Mouse (Mus musculus): Measurements from ENCODE around the gene Kdm1b. TPM values are rescaled to one million over a fixed set of nuclear protein-coding genes. Genes with fewer than 3 reads are reported as not detected.

Gene Kdm1b
- polyA plus RNA-seq, 1 experiment from 2014 or later: 19.1 TPM

DNA sequence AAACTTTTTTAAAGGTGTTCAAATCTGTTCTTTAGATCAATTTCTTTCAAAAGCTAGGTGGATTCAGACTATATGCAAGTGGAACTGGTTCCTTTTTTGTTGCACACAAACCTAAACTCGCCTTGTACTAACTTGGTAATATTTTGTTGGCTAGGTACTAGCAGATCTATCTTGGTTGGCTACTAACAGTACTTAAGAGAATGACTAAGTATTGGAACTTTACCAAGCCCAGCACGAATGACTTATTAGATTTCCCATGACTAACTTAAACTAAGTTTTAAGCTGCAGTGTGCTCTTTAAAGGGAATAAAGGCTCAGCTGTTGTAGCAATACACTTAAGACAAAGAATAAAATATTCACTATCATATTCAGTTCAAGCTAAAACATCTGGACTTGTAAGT lies 46.0 kb downstream of the Kdm1b start:
- 92% methylated on average over 2 of the region's 2 CpGs for WGBS
- H3K9ac ChIP-seq (ENCODE audit: low read length): no peak overlapping the region
- H3K27me3 ChIP-seq (ENCODE audit: control insufficient read depth, insufficient read depth, low read length): no peaks in the 10 kb centered on the region
- peaks cover 4% of the 10 kb centered on the region; the same call in 1 of the 2 replicates for H3K36me3 ChIP-seq (ENCODE audit: control insufficient read depth, insufficient read depth, low read length)
- no peak overlapping the region for H3K4me3 ChIP-seq (ENCODE audit: low read depth, low read length)
- H3K9me3 ChIP-seq (ENCODE audit: control insufficient read depth, low read length): no peaks in the 10 kb centered on the region
- no peaks in the 10 kb centered on the region for H3K4me1 ChIP-seq (ENCODE audit: control insufficient read depth, insufficient read depth, low read length)
- H3K27ac ChIP-seq (ENCODE audit: low read depth, low read length): no peak overlapping the region
- H3K4me2 ChIP-seq (ENCODE audit: low read depth): no peak overlapping the region
- DNase-seq (ENCODE audit: low spot score): no peak
- ATAC-seq (ENCODE audit: insufficient read depth, low FRiP score, low TSS enrichment): no peak

DNA sequence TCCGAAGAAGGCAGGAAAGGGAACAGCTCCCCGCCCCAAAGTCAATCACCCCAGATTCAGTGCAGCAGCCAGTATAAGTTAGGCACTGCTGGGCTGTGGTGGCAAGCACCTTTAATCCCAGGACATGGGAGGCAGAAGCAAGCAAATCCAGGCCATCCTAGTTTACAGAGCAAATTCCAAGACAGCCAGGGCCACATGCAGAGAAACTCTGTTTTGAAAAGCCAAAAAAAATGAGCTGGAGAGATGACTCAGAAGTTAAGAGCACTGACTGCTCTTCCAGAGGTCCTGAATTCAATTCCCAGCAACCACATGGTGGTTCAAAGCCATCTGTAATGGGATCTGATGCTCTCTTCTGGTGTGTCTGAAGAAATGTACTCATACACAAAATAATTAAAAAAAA lies 50.5 kb downstream of the Kdm1b start:
- no peak overlapping the region for H3K27ac ChIP-seq (ENCODE audit: low read depth, low read length)
- no peak overlapping the region for H3K4me2 ChIP-seq (ENCODE audit: low read depth)
- H3K36me3 ChIP-seq (ENCODE audit: control insufficient read depth, insufficient read depth, low read length): peaks cover 12% of the 10 kb centered on the region
- H3K4me3 ChIP-seq (ENCODE audit: low read depth, low read length): no peak overlapping the region
- no peaks in the 10 kb centered on the region for H3K4me1 ChIP-seq (ENCODE audit: control insufficient read depth, insufficient read depth, low read length)
- no peaks in the 10 kb centered on the region for H3K27me3 ChIP-seq (ENCODE audit: control insufficient read depth, insufficient read depth, low read length)
- no peak for ATAC-seq (ENCODE audit: insufficient read depth, low FRiP score, low TSS enrichment)
- no peak for DNase-seq (ENCODE audit: low spot score)
- 95% methylated on average over 2 of the region's 2 CpGs for WGBS
- no peak overlapping the region for H3K9ac ChIP-seq (ENCODE audit: low read length)
- H3K9me3 ChIP-seq (ENCODE audit: control insufficient read depth, low read length): no peaks in the 10 kb centered on the region

DNA sequence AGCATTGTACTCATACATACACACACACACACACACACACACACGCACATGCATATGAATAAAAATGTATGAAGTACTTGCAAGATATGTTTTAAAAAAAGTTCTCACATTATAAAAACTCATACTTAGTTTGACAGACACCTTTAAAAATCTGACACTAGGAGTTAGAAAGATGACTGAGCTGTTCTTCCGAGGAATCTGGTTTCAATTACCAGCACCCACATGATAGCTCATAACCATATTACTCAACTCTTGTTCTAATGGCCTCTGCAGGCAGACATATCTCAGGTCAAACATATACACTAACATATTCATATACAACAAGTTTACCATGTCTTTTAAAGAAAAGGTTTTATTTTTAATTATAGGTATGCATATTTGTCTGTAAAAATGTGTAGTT lies 53.3 kb downstream of the Kdm1b start:
- DNase-seq (ENCODE audit: low spot score) (no peak), ATAC-seq (ENCODE audit: insufficient read depth, low FRiP score, low TSS enrichment) (no peak)
- H3K4me2 ChIP-seq (ENCODE audit: low read depth): no peak overlapping the region
- WGBS: 87% methylated on average over 2 of the region's 2 CpGs
- no peaks in the 10 kb centered on the region for H3K27me3 ChIP-seq (ENCODE audit: control insufficient read depth, insufficient read depth, low read length)
- no peak overlapping the region for H3K27ac ChIP-seq (ENCODE audit: low read depth, low read length)
- H3K36me3 ChIP-seq (ENCODE audit: control insufficient read depth, insufficient read depth, low read length): peaks cover 13% of the 10 kb centered on the region
- no peak overlapping the region for H3K4me3 ChIP-seq (ENCODE audit: low read depth, low read length)
- H3K9me3 ChIP-seq (ENCODE audit: control insufficient read depth, low read length): no peaks in the 10 kb centered on the region
- no peak overlapping the region for H3K9ac ChIP-seq (ENCODE audit: low read length)
- no peaks in the 10 kb centered on the region for H3K4me1 ChIP-seq (ENCODE audit: control insufficient read depth, insufficient read depth, low read length)

DNA sequence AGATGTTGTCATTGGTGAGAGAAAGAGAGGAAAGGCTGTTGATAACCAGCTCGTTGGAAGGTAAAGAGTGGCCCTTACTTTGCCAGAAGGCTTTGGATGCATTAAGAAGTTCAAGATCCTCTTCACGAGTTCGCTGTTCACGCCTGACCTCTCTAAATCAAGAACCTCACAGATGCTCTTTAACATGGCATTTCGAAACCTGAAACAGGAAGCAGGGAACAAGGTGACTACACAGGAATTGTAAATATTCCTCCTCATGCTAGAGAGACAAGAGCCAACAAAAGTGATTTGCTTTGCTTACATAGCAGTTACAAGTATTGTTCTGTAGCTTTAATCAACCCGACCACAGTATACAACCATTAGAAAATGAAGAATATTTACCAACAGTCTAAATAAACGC lies 56.0 kb downstream of the Kdm1b start:
- H3K4me1 ChIP-seq (ENCODE audit: control insufficient read depth, insufficient read depth, low read length): peaks cover 7% of the 10 kb centered on the region
- DNase-seq (ENCODE audit: low spot score) (no peak), ATAC-seq (ENCODE audit: insufficient read depth, low FRiP score, low TSS enrichment) (no peak)
- WGBS: 89% methylated on average over 7 of the region's 7 CpGs
- no peaks in the 10 kb centered on the region for H3K9me3 ChIP-seq (ENCODE audit: control insufficient read depth, low read length)
- H3K4me3 ChIP-seq (ENCODE audit: low read depth, low read length): no peak overlapping the region
- H3K9ac ChIP-seq (ENCODE audit: low read length): no peak overlapping the region
- peaks cover 11% of the 10 kb centered on the region for H3K36me3 ChIP-seq (ENCODE audit: control insufficient read depth, insufficient read depth, low read length)
- H3K27me3 ChIP-seq (ENCODE audit: control insufficient read depth, insufficient read depth, low read length): no peaks in the 10 kb centered on the region
- no peak overlapping the region for H3K27ac ChIP-seq (ENCODE audit: low read depth, low read length)
- H3K4me2 ChIP-seq (ENCODE audit: low read depth): no peak overlapping the region

DNA sequence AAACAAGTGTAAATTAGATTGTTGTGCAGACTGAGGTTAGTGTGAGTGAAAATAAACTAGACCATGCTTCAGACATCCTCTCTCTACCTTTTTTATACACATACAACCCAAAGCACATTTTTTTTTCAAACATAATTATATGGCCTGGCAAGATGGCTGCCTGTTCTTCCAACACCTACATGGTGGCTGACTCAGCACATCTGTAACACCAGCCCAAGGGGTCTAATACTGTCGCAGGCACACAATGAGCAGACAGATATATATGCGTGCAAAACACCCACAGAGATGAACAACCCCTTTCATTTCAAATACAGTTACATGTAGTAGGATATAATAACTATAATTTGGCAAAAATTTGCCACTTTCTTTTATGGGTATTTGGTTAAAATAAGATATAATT lies 57.3 kb downstream of the Kdm1b start:
- Histone ChIP-seq H3K4me1 (ENCODE audit: control insufficient read depth, insufficient read depth, low read length) (peaks cover 7% of the 10 kb centered on the region), H3K4me3 (ENCODE audit: low read depth, low read length) (no peak overlapping the region), H3K4me2 (ENCODE audit: low read depth) (no peak overlapping the region), H3K9me3 (ENCODE audit: control insufficient read depth, low read length) (no peaks in the 10 kb centered on the region), H3K9ac (ENCODE audit: low read length) (no peak overlapping the region), H3K36me3 (ENCODE audit: control insufficient read depth, insufficient read depth, low read length) (peaks cover 8% of the 10 kb centered on the region), H3K27me3 (ENCODE audit: control insufficient read depth, insufficient read depth, low read length) (no peaks in the 10 kb centered on the region), H3K27ac (ENCODE audit: low read depth, low read length) (no peak overlapping the region)
- ATAC-seq (ENCODE audit: insufficient read depth, low FRiP score, low TSS enrichment) (no peak), DNase-seq (ENCODE audit: low spot score) (no peak)
- WGBS: 93% methylated on average over 2 of the region's 2 CpGs

DNA sequence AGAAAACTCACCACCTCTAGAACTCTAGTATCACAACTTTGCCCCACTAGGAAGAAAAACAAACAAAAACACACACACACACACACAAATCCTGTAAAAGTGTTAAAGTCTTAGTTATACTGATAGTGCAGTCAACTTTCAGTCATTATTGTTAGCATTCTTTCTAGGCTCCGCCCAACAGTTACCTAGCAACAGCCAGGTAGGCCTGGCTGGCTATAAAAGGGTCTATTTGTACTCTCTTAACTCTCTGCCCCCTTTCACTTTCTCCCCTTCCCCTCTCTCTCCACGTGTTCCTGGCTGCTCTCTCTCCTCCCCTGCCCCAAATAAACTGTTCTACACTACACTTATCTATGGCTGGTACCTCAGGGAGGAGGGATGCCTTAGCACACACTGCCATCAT lies 60.8 kb downstream of the Kdm1b start:
- Histone ChIP-seq H3K4me2 (ENCODE audit: low read depth) (peak overlapping the region; percentile 72), H3K9ac (ENCODE audit: low read length) (peak overlapping the region; percentile 56), H3K27me3 (ENCODE audit: control insufficient read depth, insufficient read depth, low read length) (no peaks in the 10 kb centered on the region), H3K27ac (ENCODE audit: low read depth, low read length) (no peak overlapping the region), H3K36me3 (ENCODE audit: control insufficient read depth, insufficient read depth, low read length) (peaks cover 2% of the 10 kb centered on the region), H3K4me1 (ENCODE audit: control insufficient read depth, insufficient read depth, low read length) (peaks cover 7% of the 10 kb centered on the region), H3K9me3 (ENCODE audit: control insufficient read depth, low read length) (no peaks in the 10 kb centered on the region), H3K4me3 (ENCODE audit: low read depth, low read length) (peak overlapping the region; percentile 98)
- DNase-seq (ENCODE audit: low spot score): no peak
- ATAC-seq (ENCODE audit: insufficient read depth, low FRiP score, low TSS enrichment): no peak
- WGBS: 17% methylated on average over 2 of the region's 2 CpGs

DNA sequence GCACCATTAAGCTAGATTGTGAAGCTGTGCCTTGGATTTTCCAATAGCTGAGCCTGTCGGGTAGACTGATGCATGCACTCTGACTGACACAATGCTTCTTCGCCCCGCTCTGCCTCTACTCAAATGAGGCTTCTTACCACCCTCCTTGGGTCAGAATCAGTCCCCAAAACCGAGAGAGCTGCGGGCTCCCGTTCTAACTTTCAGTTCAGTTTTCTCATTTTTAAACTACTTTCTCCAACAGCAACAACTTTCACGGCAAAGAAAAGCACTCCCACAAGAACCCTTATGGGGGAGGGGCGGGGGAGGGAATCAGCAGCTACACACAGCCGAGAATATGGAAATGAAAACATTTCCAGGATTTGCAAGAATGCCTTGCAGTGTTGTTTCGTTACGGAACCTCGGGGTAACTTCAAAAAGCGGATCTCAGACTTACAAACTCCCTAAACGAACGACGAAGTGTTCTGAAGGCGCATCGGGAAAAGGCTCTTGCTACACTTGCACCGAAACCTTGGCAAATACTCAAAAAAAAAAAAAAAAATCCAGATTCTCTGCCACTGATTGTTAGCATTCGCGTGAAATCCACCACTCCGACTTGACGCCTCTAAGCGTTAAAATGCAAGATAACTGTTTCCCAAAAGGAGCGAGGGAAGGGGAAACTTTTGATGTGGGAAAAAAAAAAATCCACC lies 61.7 kb downstream of the Kdm1b start:
- under 1% methylated on average over 25 of the region's 25 CpGs for WGBS

DNA sequence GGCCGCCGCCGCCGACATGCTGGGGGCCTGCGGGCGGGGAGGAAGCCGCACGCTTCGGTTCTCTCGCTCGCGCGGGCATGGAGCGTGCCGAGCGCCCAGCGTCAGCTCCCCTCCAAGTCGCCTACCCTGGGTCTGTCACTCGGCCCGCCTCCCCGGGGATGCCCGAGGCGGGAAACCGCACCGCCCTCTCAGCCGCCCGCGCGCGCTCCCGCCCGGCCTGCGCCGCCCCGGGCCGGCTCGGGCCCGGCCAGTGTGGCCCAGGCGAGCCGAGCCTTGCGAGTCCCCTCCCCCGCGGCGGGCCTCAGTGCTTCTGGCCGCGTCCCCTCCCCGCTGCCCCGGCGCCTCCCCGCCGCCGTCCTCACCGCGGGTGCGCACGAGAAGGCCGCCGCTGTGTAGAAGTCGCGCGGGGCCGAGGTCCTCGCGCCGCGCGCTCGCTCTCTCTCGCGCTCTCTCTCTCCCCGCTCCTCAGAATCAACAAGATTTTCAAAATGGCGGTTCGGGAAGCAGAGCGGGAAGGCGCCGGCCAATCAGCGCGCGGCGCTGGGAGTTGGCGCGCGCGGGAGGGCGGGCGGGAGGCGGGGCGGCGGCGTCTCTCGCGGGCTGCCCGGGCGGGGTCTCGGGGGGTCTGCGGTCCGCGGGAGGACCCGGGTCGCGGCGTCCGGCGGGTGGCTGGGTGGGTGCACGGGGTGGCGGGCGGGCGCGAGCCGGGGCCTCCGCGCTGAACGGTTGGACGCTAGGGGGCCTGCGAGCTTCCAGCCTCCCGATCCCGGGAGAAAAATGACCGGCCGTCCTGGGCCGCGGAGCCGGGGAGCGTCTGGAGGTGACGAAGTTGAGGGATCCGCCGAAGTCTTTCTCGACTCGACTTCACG lies 62.6 kb downstream of the Kdm1b start, which contains the start of gene Dek:
Dek (minus strand) TSS at position 491 of the 869 bp plus-strand sequence.
- Histone ChIP-seq H3K36me3 (ENCODE audit: control insufficient read depth, insufficient read depth, low read length) (no peaks in the 10 kb centered on the region), H3K9ac (ENCODE audit: low read length) (peak within 1 kb of the TSS; percentile 99), H3K4me3 (ENCODE audit: low read depth, low read length) (peak within 1 kb of the TSS; percentile 98), H3K4me2 (ENCODE audit: low read depth) (peak within 1 kb of the TSS; percentile 72), H3K9me3 (ENCODE audit: control insufficient read depth, low read length) (no peaks in the 10 kb centered on the region), H3K27me3 (ENCODE audit: control insufficient read depth, insufficient read depth, low read length) (no peaks in the 10 kb centered on the region), H3K27ac (ENCODE audit: low read depth, low read length) (peak within 1 kb of the TSS; percentile 98), H3K4me1 (ENCODE audit: control insufficient read depth, insufficient read depth, low read length) (peaks cover 7% of the 10 kb centered on the region)
- DNase-seq (ENCODE audit: low spot score) (peak; percentile 92), ATAC-seq (ENCODE audit: insufficient read depth, low FRiP score, low TSS enrichment) (peak; percentile 90)
- under 1% methylated on average over 112 of the region's 129 CpGs for WGBS

More for the DNA sequence above, 61.7 kb downstream of the Kdm1b start:
- peak overlapping the region; percentile 98 for H3K4me3 ChIP-seq (ENCODE audit: low read depth, low read length)
- peak overlapping the region; percentile 72 for H3K4me2 ChIP-seq (ENCODE audit: low read depth)
- H3K36me3 ChIP-seq (ENCODE audit: control insufficient read depth, insufficient read depth, low read length): no peaks in the 10 kb centered on the region
- ATAC-seq (ENCODE audit: insufficient read depth, low FRiP score, low TSS enrichment) (no peak), DNase-seq (ENCODE audit: low spot score) (peak; percentile 62)
- H3K27me3 ChIP-seq (ENCODE audit: control insufficient read depth, insufficient read depth, low read length): no peaks in the 10 kb centered on the region
- H3K4me1 ChIP-seq (ENCODE audit: control insufficient read depth, insufficient read depth, low read length): peaks cover 7% of the 10 kb centered on the region
- H3K9me3 ChIP-seq (ENCODE audit: control insufficient read depth, low read length): no peaks in the 10 kb centered on the region
- H3K9ac ChIP-seq (ENCODE audit: low read length): peak overlapping the region; percentile 99
- peak overlapping the region; percentile 98; the same call in 1 of the 2 replicates for H3K27ac ChIP-seq (ENCODE audit: low read depth, low read length)
